ENCODE assay signal across 16 mouse cellular contexts in genomic region chr7:103119406-103119805, GRCm38 (mm10). TPM values are rescaled to one million over a fixed set of nuclear protein-coding genes. Genes with fewer than 3 reads are reported as not detected.
DNase-seq lines count a peak whose midpoint lies in the region; ATAC-seq and TF ChIP-seq lines count a peak whose summit lies in the region.
"Had no signal": no experiment of that assay in that cellular context is flagged by ENCODE, and none has a peak within 500 bp of the region (broad histone marks: within the 10 kb centered on the region; RNA-seq: fewer than 3 reads in every experiment).

No protein-coding gene starts in this region.

- no peak overlapping the region for H3K4me3 ChIP-seq in heart, postnatal 0 days (ENCODE audit: low read depth, low read length)
- H3K4me3 ChIP-seq in liver, embryonic 12.5 days = no peak overlapping the region
- H3K4me3 ChIP-seq in E14TG2a.4 (replicated peaks; ENCODE audit: low read length) = no peak overlapping the region
- H3K4me3 ChIP-seq: hindbrain, embryonic 12.5 days; lung, embryonic 15.5 days; midbrain, embryonic 12.5 days; neural tube, embryonic 15.5 days had no signal

- no peak for DNase-seq in heart, postnatal 0 days (ENCODE audit: low spot score)
- no peak for DNase-seq in heart, adult 18-20 months
- peak; percentile 8 for DNase-seq in liver
- peak; percentile 1 for DNase-seq in brain, embryonic 14.5 days (ENCODE audit: low read depth)
- no peak for DNase-seq in spleen, postnatal 10 days (ENCODE audit: low spot score in 2 of 2)
- DNase-seq in lung, adult 18-20 months = no peak

- WGBS in heart, postnatal 0 days = 38% methylated on average over 3 of the region's 3 CpGs
- WGBS in liver, embryonic 12.5 days (ENCODE audit: insufficient replicate concordance) = 42% methylated on average over 3 of the region's 3 CpGs

- no peaks in the 10 kb centered on the region for H3K9me3 ChIP-seq in heart, postnatal 0 days (replicated peaks; ENCODE audit: control insufficient read depth, low read length)
- no peaks in the 10 kb centered on the region for H3K9me3 ChIP-seq in liver, embryonic 12.5 days (replicated peaks)
- no peaks in the 10 kb centered on the region for H3K9me3 ChIP-seq in E14TG2a.4 (ENCODE audit: low read length)
- H3K9me3 ChIP-seq: hindbrain, embryonic 12.5 days; lung, embryonic 15.5 days; midbrain, embryonic 12.5 days; neural tube, embryonic 15.5 days had no signal

- no peak for TF ChIP-seq POLR2A in brain, embryonic 14.5 days (IDR thresholded peaks at IDR 0.05; ENCODE audit: borderline replicate concordance, extremely low read depth, insufficient read depth, insufficient read length, poor library complexity, severe bottlenecking)

- no peak overlapping the region for H3K27ac ChIP-seq in heart, postnatal 0 days (ENCODE audit: low read depth)
- H3K27ac ChIP-seq in liver, embryonic 12.5 days = no peak overlapping the region
- H3K27ac ChIP-seq: hindbrain, embryonic 12.5 days; lung, embryonic 15.5 days; midbrain, embryonic 12.5 days; neural tube, embryonic 15.5 days had no signal

- H3K36me3 ChIP-seq in heart, postnatal 0 days (replicated peaks; ENCODE audit: control insufficient read depth, insufficient read depth, low read length) = no peaks in the 10 kb centered on the region
- H3K36me3 ChIP-seq in liver, embryonic 12.5 days = no peaks in the 10 kb centered on the region
- H3K36me3 ChIP-seq in E14TG2a.4 (ENCODE audit: insufficient read depth, low read length) = no peaks in the 10 kb centered on the region
- H3K36me3 ChIP-seq: hindbrain, embryonic 12.5 days; lung, embryonic 15.5 days; midbrain, embryonic 12.5 days; neural tube, embryonic 15.5 days had no signal

- no peak overlapping the region for H3K9ac ChIP-seq in heart, postnatal 0 days (replicated peaks; ENCODE audit: low read depth, low read length)
- H3K9ac ChIP-seq in liver, embryonic 12.5 days = no peak overlapping the region
- H3K9ac ChIP-seq: hindbrain, embryonic 12.5 days; lung, embryonic 15.5 days; midbrain, embryonic 12.5 days; neural tube, embryonic 15.5 days had no signal

- H3K4me1 ChIP-seq in heart, postnatal 0 days (ENCODE audit: control insufficient read depth, insufficient read depth) = no peaks in the 10 kb centered on the region
- H3K4me1 ChIP-seq in liver, embryonic 12.5 days = no peaks in the 10 kb centered on the region
- no peaks in the 10 kb centered on the region for H3K4me1 ChIP-seq in E14TG2a.4 (replicated peaks; ENCODE audit: low read depth, low read length)
- H3K4me1 ChIP-seq: hindbrain, embryonic 12.5 days; lung, embryonic 15.5 days; midbrain, embryonic 12.5 days; neural tube, embryonic 15.5 days had no signal

- no peak overlapping the region for H3K4me2 ChIP-seq in heart, postnatal 0 days (ENCODE audit: low read depth, low read length)
- no peak overlapping the region for H3K4me2 ChIP-seq in liver, embryonic 12.5 days
- H3K4me2 ChIP-seq: hindbrain, embryonic 12.5 days; lung, embryonic 15.5 days; midbrain, embryonic 12.5 days; neural tube, embryonic 15.5 days had no signal

- ATAC-seq in heart, postnatal 0 days (ENCODE audit: insufficient read depth, low read depth) = no peak
- no peak for ATAC-seq in liver, embryonic 12.5 days

- no peaks in the 10 kb centered on the region for H3K27me3 ChIP-seq in heart, postnatal 0 days (ENCODE audit: control insufficient read depth, insufficient read depth, low read length)
- H3K27me3 ChIP-seq in liver, embryonic 12.5 days (replicated peaks) = no peaks in the 10 kb centered on the region
- no peaks in the 10 kb centered on the region for H3K27me3 ChIP-seq in E14TG2a.4 (ENCODE audit: insufficient read depth, low read length)
- H3K27me3 ChIP-seq: hindbrain, embryonic 12.5 days; lung, embryonic 15.5 days; midbrain, embryonic 12.5 days; neural tube, embryonic 15.5 days had no signal

- no peak for TF ChIP-seq EP300 in heart, postnatal 0 days (IDR thresholded peaks at IDR 0.05; ENCODE audit: low read depth)

- peak; percentile 47 for TF ChIP-seq CTCF in heart, postnatal 0 days (IDR thresholded peaks at IDR 0.05; ENCODE audit: low read depth)
- TF ChIP-seq CTCF in E14TG2a.4 (conservative IDR thresholded peaks at IDR 0.05; ENCODE audit: low read length) = peak; percentile 20
- TF ChIP-seq CTCF in brain, embryonic 14.5 days (IDR thresholded peaks at IDR 0.05; ENCODE audit: borderline replicate concordance, extremely low read depth, insufficient read depth, insufficient read length) = no peak

RNA-seq across cellular contexts. Expression of gene Olfr586, which starts 6.0 kb away (rescaled TPM):
- total RNA-seq in heart, postnatal 0 days (2014; rRNA removed; ENCODE audit: low replicate concordance) = not detected in 2 replicates
- polyA plus RNA-seq in heart, postnatal 0 days (2015; fragmentation: Nextera tagmentation; extraction: Ambion mirVana) = not detected in 2 replicates
- not detected for total RNA-seq in heart, adult 18-20 months (2021)
- not detected in 2 replicates for polyA plus RNA-seq in liver, embryonic 12.5 days (2016; fragmentation: Nextera tagmentation; extraction: Ambion mirVana)
- polyA plus RNA-seq in brain, embryonic 14.5 days (2012; rRNA removed) = not detected in 2 replicates
- total RNA-seq: heart, adult 8-10 months; left cerebral cortex, postnatal 25 days had no signal
- polyA plus RNA-seq: hindbrain, embryonic 12.5 days; lung, embryonic 15.5 days; midbrain, embryonic 12.5 days; neural tube, embryonic 15.5 days; stomach, embryonic 16.5 days; urinary bladder, adult 2 months had no signal

RNA-seq across cellular contexts. Expression of gene Olfr588-ps1, which starts 21.3 kb away (rescaled TPM):
- total RNA-seq in heart, postnatal 0 days (2014; rRNA removed; ENCODE audit: low replicate concordance) = not detected in 2 replicates
- not detected in 2 replicates for polyA plus RNA-seq in heart, postnatal 0 days (2015; fragmentation: Nextera tagmentation; extraction: Ambion mirVana)
- not detected for total RNA-seq in heart, adult 18-20 months (2021)
- polyA plus RNA-seq in liver, embryonic 12.5 days (2016; fragmentation: Nextera tagmentation; extraction: Ambion mirVana) = not detected in 2 replicates
- polyA plus RNA-seq in brain, embryonic 14.5 days (2012; rRNA removed) = not detected in 2 replicates
- total RNA-seq: heart, adult 8-10 months; left cerebral cortex, postnatal 25 days had no signal
- polyA plus RNA-seq: hindbrain, embryonic 12.5 days; lung, embryonic 15.5 days; midbrain, embryonic 12.5 days; neural tube, embryonic 15.5 days; stomach, embryonic 16.5 days; urinary bladder, adult 2 months had no signal

RNA-seq across cellular contexts. Expression of gene Olfr585, which starts 21.9 kb away (rescaled TPM):
- total RNA-seq in heart, postnatal 0 days (2014; rRNA removed; ENCODE audit: low replicate concordance) = not detected in 2 replicates
- not detected in 2 replicates for polyA plus RNA-seq in heart, postnatal 0 days (2015; fragmentation: Nextera tagmentation; extraction: Ambion mirVana)
- not detected for total RNA-seq in heart, adult 18-20 months (2021)
- polyA plus RNA-seq in liver, embryonic 12.5 days (2016; fragmentation: Nextera tagmentation; extraction: Ambion mirVana) = not detected in 2 replicates
- polyA plus RNA-seq in brain, embryonic 14.5 days (2012; rRNA removed) = not detected in 2 replicates
- total RNA-seq: heart, adult 8-10 months; left cerebral cortex, postnatal 25 days had no signal
- polyA plus RNA-seq: hindbrain, embryonic 12.5 days; lung, embryonic 15.5 days; midbrain, embryonic 12.5 days; neural tube, embryonic 15.5 days; stomach, embryonic 16.5 days; urinary bladder, adult 2 months had no signal

RNA-seq across cellular contexts. Expression of gene Olfr589, which starts 36.8 kb away (rescaled TPM):
- total RNA-seq in heart, postnatal 0 days (2014; rRNA removed; ENCODE audit: low replicate concordance) = not detected in 2 replicates
- not detected in 2 replicates for polyA plus RNA-seq in heart, postnatal 0 days (2015; fragmentation: Nextera tagmentation; extraction: Ambion mirVana)
- total RNA-seq in heart, adult 18-20 months (2021) = not detected
- not detected in 2 replicates for polyA plus RNA-seq in liver, embryonic 12.5 days (2016; fragmentation: Nextera tagmentation; extraction: Ambion mirVana)
- polyA plus RNA-seq in brain, embryonic 14.5 days (2012; rRNA removed) = not detected in 2 replicates
- total RNA-seq: heart, adult 8-10 months; left cerebral cortex, postnatal 25 days had no signal
- polyA plus RNA-seq: hindbrain, embryonic 12.5 days; lung, embryonic 15.5 days; midbrain, embryonic 12.5 days; neural tube, embryonic 15.5 days; stomach, embryonic 16.5 days; urinary bladder, adult 2 months had no signal

RNA-seq across cellular contexts. Expression of gene Olfr584, which starts 37.7 kb away (rescaled TPM):
- total RNA-seq in heart, postnatal 0 days (2014; rRNA removed; ENCODE audit: low replicate concordance) = not detected in 2 replicates
- not detected in 2 replicates for polyA plus RNA-seq in heart, postnatal 0 days (2015; fragmentation: Nextera tagmentation; extraction: Ambion mirVana)
- total RNA-seq in heart, adult 18-20 months (2021) = not detected
- polyA plus RNA-seq in liver, embryonic 12.5 days (2016; fragmentation: Nextera tagmentation; extraction: Ambion mirVana) = not detected in 2 replicates
- not detected in 2 replicates for polyA plus RNA-seq in brain, embryonic 14.5 days (2012; rRNA removed)
- total RNA-seq: heart, adult 8-10 months; left cerebral cortex, postnatal 25 days had no signal
- polyA plus RNA-seq: hindbrain, embryonic 12.5 days; lung, embryonic 15.5 days; midbrain, embryonic 12.5 days; neural tube, embryonic 15.5 days; stomach, embryonic 16.5 days; urinary bladder, adult 2 months had no signal

Comparison
In these comparisons a context has a peak if more than half of its experiments do, and no peak if none do; other contexts are left out.
1. DNase-seq: peak in liver (single experiment) and brain, embryonic 14.5 days (single experiment); none in heart, postnatal 0 days (single experiment), heart, adult 18-20 months (0 of 2), spleen, postnatal 10 days (0 of 2) and lung, adult 18-20 months (0 of 2).